Mouse (Mus musculus) cerebellum, adult 2 months (tissue): ENCODE measurements around the gene Ybx3. TPM values are rescaled to one million over a fixed set of nuclear protein-coding genes. Genes with fewer than 3 reads are reported as not detected.

ENCODE experiments used
- DNase-seq, 2 experiments: peaks; one replicate each; pipeline ENCODE4 v3.0.0; 2021
- H3K27ac ChIP-seq: fragments of 200-500 bp; 2 replicates; pipeline ENCODE4 v1.5.1; 2012; ENCODE audit warnings: low read length, control low read depth, inconsistent platforms; ENCODE audit not compliant: insufficient read depth
- H3K27me3 ChIP-seq: fragments of 200-500 bp; 2 replicates; pipeline ENCODE4 v1.6.1; 2012; ENCODE audit warnings: inconsistent platforms, mild to moderate bottlenecking, low read length, moderate library complexity; ENCODE audit not compliant: control insufficient read depth, insufficient read depth
- H3K4me1 ChIP-seq: fragments of 200-500 bp; 2 replicates; pipeline ENCODE4 v1.6.1; 2011; ENCODE audit warnings: low read length; ENCODE audit not compliant: control insufficient read depth, insufficient read depth
- H3K4me3 ChIP-seq: fragments of 200-500 bp; replicated peaks from 2 replicates; pipeline ENCODE3; 2011; ENCODE audit warnings: mild to moderate bottlenecking, low read depth, low read length, control low read depth; ENCODE audit not compliant: insufficient read depth
- CTCF ChIP-seq: fragments of 200-500 bp; IDR thresholded peaks from 2 replicates; pipeline ENCODE4 v1.5.1; 2011; ENCODE audit warnings: low read depth, mild to moderate bottlenecking, control low read depth, low read length, moderate library complexity, borderline replicate concordance; ENCODE audit not compliant: insufficient read depth
- POLR2A ChIP-seq: fragments of 200-500 bp; IDR thresholded peaks from 2 replicates; pipeline ENCODE4 v1.6.1; 2011; ENCODE audit warnings: low read length, control low read depth, borderline replicate concordance; ENCODE audit not compliant: insufficient read depth
- WGBS: fragments of 180-500 bp; shearing (Covaris S2); methylation state at CpG from one replicate; pipeline ENCODE4 v1.1.7; 2018; 5-methylcytosine and 5-hydroxymethylcytosine counted together
- polyA plus RNA-seq: library from polyadenylated mRNA; depleted of rRNA; stranded (reverse); fragments of >200 nt; gene quantifications from 2 replicates; pipeline ENCODE4 v1.2.3, GENCODE M21; 2012

The Ybx3 gene
- polyA plus RNA-seq, 1 experiment: 82.2 TPM

DNA sequence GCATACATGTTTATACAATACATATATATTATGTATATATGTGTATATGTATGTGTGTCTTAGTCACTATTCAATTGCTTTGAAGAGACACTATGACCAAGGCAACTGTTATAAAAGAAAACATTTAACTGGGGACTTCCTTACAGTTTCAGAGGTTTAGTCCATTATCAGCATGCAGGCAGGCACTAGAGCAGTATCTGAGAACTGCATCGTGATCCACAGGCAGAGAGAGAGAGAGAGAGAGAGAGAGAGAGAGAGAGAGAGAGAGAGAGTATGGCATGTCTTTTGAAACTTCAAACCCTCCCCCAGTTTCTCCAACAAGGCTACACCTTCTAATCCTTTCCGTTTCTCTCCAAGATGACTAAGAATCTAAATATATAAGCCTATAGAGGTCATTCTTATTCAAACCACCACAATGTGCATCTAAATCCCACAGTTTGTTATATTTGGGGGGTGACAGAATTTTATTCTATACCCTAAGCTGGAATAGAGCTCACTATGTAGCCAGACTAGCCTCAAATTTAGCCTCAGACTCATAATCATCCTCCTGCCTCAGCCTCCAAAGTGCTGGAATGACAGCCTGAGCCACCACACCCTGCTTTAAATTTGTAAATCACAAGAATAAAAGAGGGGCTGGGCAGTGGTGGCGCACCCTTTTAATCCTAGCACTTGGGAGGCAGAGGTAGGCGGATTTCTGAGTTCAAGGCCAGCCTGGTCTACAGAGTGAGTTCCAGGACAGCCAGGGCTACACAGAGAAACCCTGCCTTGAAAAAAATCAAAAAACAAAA lies 5.8 kb upstream of the Ybx3 start:
- H3K27ac ChIP-seq: no peak overlapping the region
- H3K4me3 ChIP-seq: no peak overlapping the region
- WGBS: 75% methylated on average over 4 of the region's 4 CpGs
- TF ChIP-seq POLR2A (no peak), CTCF (no peak)
- no peaks in the 10 kb centered on the region for H3K27me3 ChIP-seq
- DNase-seq: no peak
- H3K4me1 ChIP-seq: no peaks in the 10 kb centered on the region

DNA sequence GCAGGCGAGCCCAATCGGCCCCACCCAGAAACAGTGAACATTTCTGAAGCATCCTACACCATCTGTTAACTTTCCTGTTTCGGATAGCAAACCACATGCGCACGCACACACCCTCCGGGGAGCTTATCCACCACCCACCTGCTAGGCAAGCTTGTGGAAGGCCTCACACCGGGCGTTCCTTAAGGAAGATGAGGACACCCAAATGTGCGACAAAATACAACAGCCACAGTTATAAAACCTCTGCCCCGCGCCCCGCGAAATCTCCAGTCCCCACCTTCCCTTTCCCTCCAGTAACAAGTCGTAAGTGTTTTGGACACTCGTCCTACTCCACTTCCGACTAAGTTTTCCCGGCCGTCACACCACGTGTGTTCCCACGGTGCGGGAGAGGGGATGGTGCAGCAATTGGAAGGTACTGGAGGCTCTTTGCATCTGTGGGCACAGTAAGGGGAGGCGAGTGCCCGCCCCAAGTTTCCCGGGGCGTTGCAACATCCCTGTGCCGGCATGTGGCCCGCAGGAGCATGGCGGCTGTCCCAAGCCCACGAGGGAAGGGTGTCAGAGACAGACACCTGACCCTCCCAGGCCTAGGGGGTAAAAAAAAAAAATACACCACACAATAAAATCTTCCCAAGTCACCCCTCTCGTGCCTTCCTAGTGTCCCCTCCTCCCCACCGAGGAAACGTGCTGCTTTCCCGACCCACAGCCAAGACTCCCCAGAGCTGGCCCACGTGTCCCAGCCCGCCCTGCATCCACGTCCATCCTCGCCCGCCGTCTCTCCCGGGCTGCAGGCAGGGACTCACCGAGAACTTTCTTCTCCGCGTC lies 846 bp downstream of the Ybx3 start:
- H3K27ac ChIP-seq: peak overlapping the region; percentile 4; the same call in 1 of the 2 replicates
- peak; percentile 71 to 73 for DNase-seq
- H3K27me3 ChIP-seq: no peaks in the 10 kb centered on the region
- H3K4me3 ChIP-seq: peak overlapping the region; percentile 69
- TF ChIP-seq POLR2A (0 out of 2 replicates have a peak, but pooled peaks have one; percentile 15), CTCF (no peak)
- H3K4me1 ChIP-seq: peaks cover 17% of the 10 kb centered on the region
- WGBS: under 1% methylated on average over 43 of the region's 43 CpGs

DNA sequence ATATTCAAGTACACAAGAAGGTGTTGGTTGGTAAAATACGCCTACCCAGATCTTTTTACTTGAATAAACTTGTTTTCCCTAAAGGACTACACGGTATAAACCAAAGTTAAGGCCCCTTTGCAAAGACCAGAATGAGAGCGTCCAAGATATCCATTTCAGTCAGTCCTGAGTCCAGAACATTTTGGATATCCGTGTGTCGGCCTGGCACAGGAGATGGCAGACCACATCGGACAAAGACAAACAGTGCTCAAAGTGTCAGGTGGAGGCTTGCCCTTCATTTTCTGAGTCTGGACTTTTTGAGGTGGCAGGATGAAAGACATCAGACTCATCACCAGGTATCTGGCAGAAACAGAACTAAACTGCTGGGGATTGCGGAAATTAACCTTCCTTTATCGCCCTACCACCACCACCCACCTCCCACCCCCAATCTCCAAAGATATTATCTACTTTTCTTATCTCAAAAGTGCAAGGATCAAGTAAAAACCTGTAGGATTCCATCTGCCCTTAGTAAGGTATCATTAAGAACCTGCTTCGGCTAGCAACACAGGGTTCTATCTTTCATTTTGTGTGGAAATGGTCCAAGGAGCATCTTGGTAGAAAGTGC lies 1.8 kb downstream of the Ybx3 start:
- no peak overlapping the region for H3K27ac ChIP-seq
- H3K4me1 ChIP-seq: peaks cover 22% of the 10 kb centered on the region
- peak overlapping the region; percentile 62 for H3K4me3 ChIP-seq
- DNase-seq: no peak
- no peaks in the 10 kb centered on the region for H3K27me3 ChIP-seq
- WGBS: 18% methylated on average over 9 of the region's 9 CpGs
- TF ChIP-seq CTCF: no peak
- TF ChIP-seq POLR2A: no peak

DNA sequence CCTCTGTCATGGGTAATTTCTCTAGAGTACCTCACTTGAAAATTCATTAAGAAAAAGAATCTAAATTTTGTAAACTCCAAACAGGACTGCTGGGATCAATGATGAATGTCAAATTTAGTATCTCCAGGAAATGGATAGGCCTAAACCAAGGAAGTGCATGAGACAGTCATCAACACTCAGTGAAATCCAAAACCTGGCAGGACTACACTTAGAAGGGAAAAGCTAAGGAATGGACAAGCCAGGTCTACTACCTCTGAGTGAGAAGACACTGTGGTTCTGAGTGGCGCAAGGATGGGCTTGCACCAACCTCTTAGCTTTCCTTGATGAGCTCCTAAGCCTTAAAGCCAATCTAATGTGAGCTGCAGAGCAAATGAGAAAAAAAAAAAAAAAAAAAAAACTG lies 2.8 kb downstream of the Ybx3 start:
- DNase-seq: no peak
- TF ChIP-seq CTCF: no peak
- TF ChIP-seq POLR2A: no peak
- Histone ChIP-seq H3K4me3 (no peak overlapping the region), H3K27ac (no peak overlapping the region), H3K4me1 (peaks cover 26% of the 10 kb centered on the region), H3K27me3 (no peaks in the 10 kb centered on the region)
- WGBS: 93% methylated on average over 1 of the region's 1 CpGs

DNA sequence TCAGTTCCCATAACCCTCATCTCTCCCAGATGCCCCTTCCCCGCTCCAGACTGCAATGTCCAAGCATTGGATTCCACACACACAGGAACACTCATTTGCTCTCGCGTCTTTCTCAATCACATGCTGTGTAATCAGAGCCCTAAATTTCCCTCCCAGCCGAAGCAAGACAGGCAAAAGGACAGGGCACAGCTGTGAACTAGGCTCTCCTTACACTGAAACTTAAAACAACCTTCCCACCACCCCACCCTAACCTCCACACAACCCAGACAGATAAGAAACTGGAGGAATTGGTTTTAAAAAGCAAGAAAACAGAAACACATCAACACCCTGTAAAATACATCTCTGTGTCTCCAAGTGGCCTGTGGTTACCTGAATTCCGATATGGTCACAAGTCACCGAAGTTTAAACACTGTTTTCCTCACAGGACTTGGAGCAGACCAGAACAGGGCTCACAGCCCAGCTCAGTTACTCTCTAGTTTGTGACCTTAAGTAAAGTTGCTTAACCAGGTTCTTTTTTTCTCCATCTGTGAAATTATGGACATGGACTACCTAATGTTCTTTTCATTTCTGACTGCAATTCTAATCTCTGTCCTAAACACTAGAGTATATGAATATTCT lies 4.5 kb downstream of the Ybx3 start:
- Histone ChIP-seq H3K4me1 (peaks cover 26% of the 10 kb centered on the region), H3K4me3 (no peak overlapping the region), H3K27ac (no peak overlapping the region; the same call in 1 of the 2 replicates), H3K27me3 (no peaks in the 10 kb centered on the region)
- TF ChIP-seq POLR2A: no peak
- TF ChIP-seq CTCF: no peak
- DNase-seq: no peak
- 47% methylated on average over 6 of the region's 6 CpGs for WGBS

DNA sequence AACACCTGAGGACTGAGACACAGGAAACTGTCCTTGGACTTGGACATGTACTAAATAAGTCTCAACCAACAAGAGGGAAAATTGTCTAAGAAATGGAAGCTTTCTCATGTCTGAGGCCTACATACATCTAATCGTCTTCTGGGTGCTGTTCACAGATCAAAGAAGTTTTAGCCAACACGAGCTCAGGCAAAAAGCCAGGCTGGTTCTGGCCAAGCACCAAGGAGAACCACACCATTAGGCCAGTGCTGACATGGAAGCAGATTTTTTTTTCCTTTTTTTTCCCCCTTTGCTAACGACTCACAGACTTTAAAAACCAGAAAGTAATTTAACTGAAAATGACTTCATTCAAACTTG lies 5.3 kb downstream of the Ybx3 start:
- TF ChIP-seq POLR2A (no peak), CTCF (no peak)
- Histone ChIP-seq H3K4me3 (no peak overlapping the region), H3K27me3 (no peaks in the 10 kb centered on the region), H3K27ac (peak overlapping the region; percentile 88; the same call in 1 of the 2 replicates), H3K4me1 (peaks cover 26% of the 10 kb centered on the region)
- peak; percentile 59 to 64 for DNase-seq
- 1% methylated on average over 3 of the region's 3 CpGs for whole genome bisulfite sequencing

DNA sequence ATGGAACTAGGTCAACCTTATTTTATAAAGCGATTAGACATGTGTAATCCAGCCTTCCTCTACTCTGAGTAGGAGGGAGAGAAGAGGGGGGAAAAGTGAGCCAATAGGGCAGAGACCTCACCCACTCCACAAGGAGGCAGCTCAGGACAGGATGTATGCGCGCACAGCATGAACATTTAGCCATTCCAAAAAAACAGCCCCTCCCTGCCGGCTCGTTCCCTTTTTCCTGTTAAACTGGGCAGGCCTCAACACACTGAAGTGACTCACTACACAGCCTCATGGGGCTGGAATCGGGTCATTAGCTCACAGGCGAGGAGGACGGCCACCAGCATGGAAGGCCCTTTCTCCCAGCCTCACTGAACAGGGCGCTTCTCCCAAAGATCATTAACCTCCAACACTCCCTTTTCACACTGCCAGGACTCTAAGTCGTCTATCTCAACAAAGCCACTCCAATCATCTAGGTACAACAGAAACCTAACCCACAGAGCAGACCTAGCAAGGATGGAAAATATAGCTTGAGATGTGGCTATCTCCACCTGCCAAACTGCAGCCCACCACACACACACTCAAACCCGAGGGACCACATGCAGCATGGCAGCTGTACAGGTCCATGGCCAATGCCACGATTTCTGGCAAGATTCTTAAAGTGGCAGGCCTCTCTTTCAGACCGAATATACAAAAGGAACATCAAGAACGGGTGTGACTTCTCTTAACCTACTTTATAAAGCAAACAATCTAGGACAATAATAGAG lies 5.9 kb downstream of the Ybx3 start:
- 3% methylated on average over 14 of the region's 14 CpGs for WGBS
- peak; percentile 34; the same call in 1 of the 2 replicates for TF ChIP-seq CTCF
- TF ChIP-seq POLR2A: peak; percentile 41; the same call in 1 of the 2 replicates
- peak; percentile 75 to 87 for DNase-seq
- H3K27me3 ChIP-seq: no peaks in the 10 kb centered on the region
- H3K27ac ChIP-seq: peak overlapping the region; percentile 88
- H3K4me3 ChIP-seq: peak overlapping the region; percentile 41
- H3K4me1 ChIP-seq: peaks cover 26% of the 10 kb centered on the region
